Mouse (Mus musculus): ENCODE results near the gene Ubiad1. TPM values are rescaled to one million over a fixed set of nuclear protein-coding genes. Genes with fewer than 3 reads are reported as not detected.

Ubiad1 gene
- polyA plus RNA-seq, 1 experiment from 2014 or later = 17.0 TPM

GRCm38 (mm10) chr4:148462717-148463116, 18.1 kb upstream of the Ubiad1 start:
- H3K4me3 ChIP-seq (ENCODE audit: low read depth, low read length) = no peak overlapping the region
- ATAC-seq (replicated peaks; ENCODE audit: low FRiP score) = no peak
- H3K36me3 ChIP-seq (ENCODE audit: control insufficient read depth, insufficient read depth, low read length) = peaks cover 6% of the 10 kb centered on the region; the same call in 1 of the 2 replicates
- DNase-seq (ENCODE audit: low spot score) = no peak
- no peak overlapping the region for H3K4me2 ChIP-seq (ENCODE audit: low read depth, low read length, severe bottlenecking)
- no peak overlapping the region for H3K9ac ChIP-seq (ENCODE audit: low read length)
- H3K27ac ChIP-seq (ENCODE audit: low read depth, low read length) = no peak overlapping the region
- H3K9me3 ChIP-seq (ENCODE audit: control insufficient read depth, low read length) = no peaks in the 10 kb centered on the region
- WGBS = 93% methylated on average over 13 of the region's 13 CpGs
- H3K4me1 ChIP-seq (replicated peaks; ENCODE audit: control insufficient read depth, insufficient read depth, low read length) = no peaks in the 10 kb centered on the region
- H3K27me3 ChIP-seq (ENCODE audit: control insufficient read depth, insufficient read depth, low read length) = no peaks in the 10 kb centered on the region

GRCm38 (mm10) chr4:148461772-148462171, 17.2 kb upstream of the Ubiad1 start:
- Histone ChIP-seq H3K9me3 (ENCODE audit: control insufficient read depth, low read length) (no peaks in the 10 kb centered on the region), H3K4me3 (ENCODE audit: low read depth, low read length) (no peak overlapping the region), H3K9ac (ENCODE audit: low read length) (no peak overlapping the region), H3K36me3 (ENCODE audit: control insufficient read depth, insufficient read depth, low read length) (peaks cover 6% of the 10 kb centered on the region; the same call in 1 of the 2 replicates), H3K4me1 (replicated peaks; ENCODE audit: control insufficient read depth, insufficient read depth, low read length) (no peaks in the 10 kb centered on the region), H3K27ac (ENCODE audit: low read depth, low read length) (no peak overlapping the region), H3K27me3 (ENCODE audit: control insufficient read depth, insufficient read depth, low read length) (no peaks in the 10 kb centered on the region), H3K4me2 (ENCODE audit: low read depth, low read length, severe bottlenecking) (no peak overlapping the region)
- no peak for DNase-seq (ENCODE audit: low spot score)
- WGBS = 84% methylated on average over 4 of the region's 4 CpGs
- ATAC-seq (replicated peaks; ENCODE audit: low FRiP score) = no peak

- Histone ChIP-seq H3K4me1 (replicated peaks; ENCODE audit: control insufficient read depth, insufficient read depth, low read length) (no peaks in the 10 kb centered on the region), H3K9ac (ENCODE audit: low read length) (no peak overlapping the region), H3K27ac (ENCODE audit: low read depth, low read length) (no peak overlapping the region), H3K36me3 (ENCODE audit: control insufficient read depth, insufficient read depth, low read length) (peaks cover 6% of the 10 kb centered on the region), H3K9me3 (ENCODE audit: control insufficient read depth, low read length) (no peaks in the 10 kb centered on the region), H3K27me3 (ENCODE audit: control insufficient read depth, insufficient read depth, low read length) (no peaks in the 10 kb centered on the region), H3K4me3 (ENCODE audit: low read depth, low read length) (no peak overlapping the region), H3K4me2 (ENCODE audit: low read depth, low read length, severe bottlenecking) (no peak overlapping the region)
- ATAC-seq (replicated peaks; ENCODE audit: low FRiP score) = 0 out of 2 replicates have a peak, but pooled peaks have one; percentile 10
- no peak for DNase-seq (ENCODE audit: low spot score)
- WGBS = 63% methylated on average over 12 of the region's 12 CpGs
These were observed 16.2 kb upstream of the Ubiad1 start for GRCm38 (mm10) chr4:148460656-148461284.

- ATAC-seq (replicated peaks; ENCODE audit: low FRiP score) = no peak
- H3K27me3 ChIP-seq (ENCODE audit: control insufficient read depth, insufficient read depth, low read length) = no peaks in the 10 kb centered on the region
- no peak for DNase-seq (ENCODE audit: low spot score)
- no peaks in the 10 kb centered on the region for H3K4me1 ChIP-seq (replicated peaks; ENCODE audit: control insufficient read depth, insufficient read depth, low read length)
- H3K4me2 ChIP-seq (ENCODE audit: low read depth, low read length, severe bottlenecking) = no peak overlapping the region
- H3K27ac ChIP-seq (ENCODE audit: low read depth, low read length) = no peak overlapping the region
- no peak overlapping the region for H3K4me3 ChIP-seq (ENCODE audit: low read depth, low read length)
- no peak overlapping the region for H3K9ac ChIP-seq (ENCODE audit: low read length)
- 93% methylated on average over 5 of the region's 5 CpGs for WGBS
- peaks cover 11% of the 10 kb centered on the region for H3K36me3 ChIP-seq (ENCODE audit: control insufficient read depth, insufficient read depth, low read length)
- H3K9me3 ChIP-seq (ENCODE audit: control insufficient read depth, low read length) = no peaks in the 10 kb centered on the region
These were observed 11.0 kb upstream of the Ubiad1 start for GRCm38 (mm10) chr4:148455477-148456025.

GRCm38 (mm10) chr4:148453707-148454106, 9.1 kb upstream of the Ubiad1 start:
- ATAC-seq (replicated peaks; ENCODE audit: low FRiP score) (no peak), DNase-seq (ENCODE audit: low spot score) (no peak)
- Histone ChIP-seq H3K4me3 (ENCODE audit: low read depth, low read length) (no peak overlapping the region), H3K9ac (ENCODE audit: low read length) (no peak overlapping the region), H3K36me3 (ENCODE audit: control insufficient read depth, insufficient read depth, low read length) (peaks cover 9% of the 10 kb centered on the region), H3K4me2 (ENCODE audit: low read depth, low read length, severe bottlenecking) (no peak overlapping the region), H3K4me1 (replicated peaks; ENCODE audit: control insufficient read depth, insufficient read depth, low read length) (peaks cover 5% of the 10 kb centered on the region), H3K27me3 (ENCODE audit: control insufficient read depth, insufficient read depth, low read length) (no peaks in the 10 kb centered on the region), H3K27ac (ENCODE audit: low read depth, low read length) (no peak overlapping the region), H3K9me3 (ENCODE audit: control insufficient read depth, low read length) (no peaks in the 10 kb centered on the region)
- 94% methylated on average over 11 of the region's 11 CpGs for WGBS

- under 1% methylated on average over 15 of the region's 15 CpGs for WGBS
- H3K4me2 ChIP-seq (ENCODE audit: low read depth, low read length, severe bottlenecking) = peak overlapping the region; percentile 79
- H3K9ac ChIP-seq (ENCODE audit: low read length) = peak overlapping the region; percentile 86
- H3K9me3 ChIP-seq (ENCODE audit: control insufficient read depth, low read length) = no peaks in the 10 kb centered on the region
- H3K27ac ChIP-seq (ENCODE audit: low read depth, low read length) = peak overlapping the region; percentile 41; the same call in 1 of the 2 replicates
- H3K36me3 ChIP-seq (ENCODE audit: control insufficient read depth, insufficient read depth, low read length) = no peaks in the 10 kb centered on the region; the same call in 1 of the 2 replicates
- DNase-seq (ENCODE audit: low spot score) = no peak
- peak; percentile 45 for ATAC-seq (replicated peaks; ENCODE audit: low FRiP score)
- H3K27me3 ChIP-seq (ENCODE audit: control insufficient read depth, insufficient read depth, low read length) = no peaks in the 10 kb centered on the region
- peak overlapping the region; percentile 96 for H3K4me3 ChIP-seq (ENCODE audit: low read depth, low read length)
- H3K4me1 ChIP-seq (replicated peaks; ENCODE audit: control insufficient read depth, insufficient read depth, low read length) = peaks cover 5% of the 10 kb centered on the region
These were observed 4.3 kb upstream of the Ubiad1 start for GRCm38 (mm10) chr4:148448853-148449245.

- Histone ChIP-seq H3K9me3 (ENCODE audit: control insufficient read depth, low read length) (no peaks in the 10 kb centered on the region), H3K27me3 (ENCODE audit: control insufficient read depth, insufficient read depth, low read length) (no peaks in the 10 kb centered on the region), H3K4me2 (ENCODE audit: low read depth, low read length, severe bottlenecking) (peak within 1 kb of the TSS; percentile 79), H3K36me3 (ENCODE audit: control insufficient read depth, insufficient read depth, low read length) (no peaks in the 10 kb centered on the region; the same call in 1 of the 2 replicates), H3K4me3 (ENCODE audit: low read depth, low read length) (peak within 1 kb of the TSS; percentile 96), H3K4me1 (replicated peaks; ENCODE audit: control insufficient read depth, insufficient read depth, low read length) (peaks cover 7% of the 10 kb centered on the region), H3K27ac (ENCODE audit: low read depth, low read length) (peak within 1 kb of the TSS; percentile 67), H3K9ac (ENCODE audit: low read length) (peak within 1 kb of the TSS; percentile 86)
- DNase-seq (ENCODE audit: low spot score) (peak; percentile 94), ATAC-seq (replicated peaks; ENCODE audit: low FRiP score) (peak; percentile 96)
- under 1% methylated on average over 56 of the region's 56 CpGs for WGBS
These were observed 3.7 kb upstream of the Ubiad1 start, which contains the start of gene Mtor for GRCm38 (mm10) chr4:148448179-148448852. TSS of gene Mtor (plus strand) at chr4:148448611.

GRCm38 (mm10) chr4:148442598-148442997, 2.0 kb downstream of the Ubiad1 start:
- H3K4me3 ChIP-seq (ENCODE audit: low read depth, low read length) = no peak overlapping the region
- peaks cover 2% of the 10 kb centered on the region; the same call in 1 of the 2 replicates for H3K4me1 ChIP-seq (replicated peaks; ENCODE audit: control insufficient read depth, insufficient read depth, low read length)
- DNase-seq (ENCODE audit: low spot score) (no peak), ATAC-seq (replicated peaks; ENCODE audit: low FRiP score) (no peak)
- H3K27me3 ChIP-seq (ENCODE audit: control insufficient read depth, insufficient read depth, low read length) = no peaks in the 10 kb centered on the region
- WGBS = 93% methylated on average over 7 of the region's 7 CpGs
- H3K27ac ChIP-seq (ENCODE audit: low read depth, low read length) = no peak overlapping the region
- no peaks in the 10 kb centered on the region for H3K36me3 ChIP-seq (ENCODE audit: control insufficient read depth, insufficient read depth, low read length)
- no peak overlapping the region for H3K4me2 ChIP-seq (ENCODE audit: low read depth, low read length, severe bottlenecking)
- H3K9me3 ChIP-seq (ENCODE audit: control insufficient read depth, low read length) = no peaks in the 10 kb centered on the region
- H3K9ac ChIP-seq (ENCODE audit: low read length) = no peak overlapping the region

Measured in forebrain, embryonic 11.5 days (tissue).